Mouse (Mus musculus): ENCODE data around the gene Mex3a.

- TF ChIP-seq CTCF (IDR thresholded peaks at IDR 0.05; ENCODE audit: borderline replicate concordance, control insufficient read depth, extremely low read depth, insufficient read depth, low read length, poor library complexity) (no peak), POLR2A (IDR thresholded peaks at IDR 0.05; ENCODE audit: control insufficient read depth, extremely low read depth, insufficient read depth, low read length, poor library complexity) (no peak)
Observed at GRCm38 (mm10) chr3:88552082-88552645, 20.0 kb downstream of the Mex3a start.
